Mouse (Mus musculus) heart, embryonic 12.5 days (tissue): ENCODE results near the gene Acvr1. TPM values are rescaled to one million over a fixed set of nuclear protein-coding genes. Genes with fewer than 3 reads are reported as not detected.
A peak's percentile ranks its signal among the peaks of the same experiment; 100 is the strongest.

ENCODE experiments used
- ATAC-seq: fragments of 200-750 bp; cut with Nextera tagmentation; 2 replicates; pipeline ENCODE4 v1.8.0; 2017; ENCODE audit warnings: moderate TSS enrichment, moderate library complexity; ENCODE audit not compliant: insufficient number of reproducible peaks, low FRiP score
- H3K27ac ChIP-seq: fragments of 300-500 bp; sonication (generic); 2 replicates; pipeline ENCODE4 v1.5.1; 2016; ENCODE audit warnings: mild to moderate bottlenecking, moderate library complexity; ENCODE audit not compliant: poor library complexity, severe bottlenecking
- H3K27me3 ChIP-seq: fragments of 300-500 bp; sonication (generic); replicated peaks from 2 replicates; pipeline ENCODE4 v1.6.1; 2016; ENCODE audit warnings: mild to moderate bottlenecking, moderate library complexity
- H3K36me3 ChIP-seq: fragments of 300-500 bp; sonication (generic); 2 replicates; pipeline ENCODE4 v1.6.1; 2016; ENCODE audit warnings: mild to moderate bottlenecking, moderate library complexity
- H3K4me1 ChIP-seq: fragments of 300-500 bp; sonication (generic); replicated peaks from 2 replicates; pipeline ENCODE4 v1.6.1; 2016; ENCODE audit warnings: mild to moderate bottlenecking
- H3K4me2 ChIP-seq: fragments of 300-500 bp; sonication (generic); 2 replicates; pipeline ENCODE4 v1.6.1; 2016; ENCODE audit warnings: mild to moderate bottlenecking, moderate library complexity
- H3K4me3 ChIP-seq: fragments of 300-500 bp; sonication (generic); 2 replicates; pipeline ENCODE4 v1.5.1; 2016; ENCODE audit warnings: mild to moderate bottlenecking
- H3K9ac ChIP-seq: fragments of 300-500 bp; sonication (generic); 2 replicates; pipeline ENCODE4 v1.6.1; 2016; ENCODE audit warnings: mild to moderate bottlenecking, moderate library complexity
- H3K9me3 ChIP-seq: fragments of 300-500 bp; sonication (generic); replicated peaks from 2 replicates; pipeline ENCODE4 v1.6.1; 2016; ENCODE audit warnings: mild to moderate bottlenecking, moderate library complexity
- WGBS: fragments of 180-500 bp; shearing (Covaris S2); methylation state at CpG from one replicate; pipeline ENCODE4 v1.1.7; 2016; 5-methylcytosine and 5-hydroxymethylcytosine counted together
- polyA plus RNA-seq: library from polyadenylated mRNA; unstranded; fragments of >200 nt; fragmentation: Nextera tagmentation; extraction: Ambion mirVana; gene quantifications from 2 replicates; pipeline ENCODE4 v1.2.1, GENCODE M21; 2016

The Acvr1 gene
- polyA plus RNA-seq, 1 experiment from 2014 or later: 11.6 TPM

GRCm38 (mm10) chr2:58521621-58522020 lies 45.3 kb downstream of the Acvr1 start:
- H3K9ac ChIP-seq: no peak overlapping the region
- peaks cover 77% of the 10 kb centered on the region for H3K4me1 ChIP-seq
- H3K4me2 ChIP-seq: no peak overlapping the region
- H3K27ac ChIP-seq: peak overlapping the region; percentile 1; the same call in 1 of the 2 replicates
- 80% methylated on average over 6 of the region's 6 CpGs for WGBS
- ATAC-seq: no peak
- H3K4me3 ChIP-seq: no peak overlapping the region
- H3K36me3 ChIP-seq: no peaks in the 10 kb centered on the region
- no peaks in the 10 kb centered on the region for H3K9me3 ChIP-seq
- no peaks in the 10 kb centered on the region for H3K27me3 ChIP-seq

GRCm38 (mm10) chr2:58520727-58521126 lies 46.2 kb downstream of the Acvr1 start:
- no peaks in the 10 kb centered on the region for H3K9me3 ChIP-seq
- no peak for ATAC-seq
- 0 out of 2 replicates have a peak overlapping the region, but pooled peaks have one; percentile 1 for H3K27ac ChIP-seq

GRCm38 (mm10) chr2:58518517-58518916 lies 48.4 kb downstream of the Acvr1 start:
- H3K4me3 ChIP-seq: no peak overlapping the region
- H3K4me2 ChIP-seq: no peak overlapping the region
- peaks cover 87% of the 10 kb centered on the region for H3K4me1 ChIP-seq
- H3K27me3 ChIP-seq: no peaks in the 10 kb centered on the region
- H3K9me3 ChIP-seq: no peaks in the 10 kb centered on the region
- no peak overlapping the region for H3K9ac ChIP-seq
- WGBS: 80% methylated on average over 1 of the region's 1 CpGs
- no peak for ATAC-seq
- H3K36me3 ChIP-seq: peaks cover 8% of the 10 kb centered on the region
- no peak overlapping the region; the same call in 1 of the 2 replicates for H3K27ac ChIP-seq

More at GRCm38 (mm10) chr2:58520727-58521126, 46.2 kb downstream of the Acvr1 start:
- Histone ChIP-seq H3K36me3 (no peaks in the 10 kb centered on the region), H3K9ac (no peak overlapping the region), H3K4me3 (no peak overlapping the region), H3K4me2 (no peak overlapping the region), H3K27me3 (no peaks in the 10 kb centered on the region), H3K4me1 (peaks cover 84% of the 10 kb centered on the region)
- WGBS: 39% methylated on average over 9 of the region's 9 CpGs

GRCm38 (mm10) chr2:58516920-58517319 lies 50.0 kb downstream of the Acvr1 start:
- 41% methylated on average over 6 of the region's 6 CpGs for WGBS
- H3K4me1 ChIP-seq: peaks cover 81% of the 10 kb centered on the region
- ATAC-seq: no peak

GRCm38 (mm10) chr2:58516000-58516399 lies 51.0 kb downstream of the Acvr1 start:
- no peaks in the 10 kb centered on the region for H3K27me3 ChIP-seq
- no peaks in the 10 kb centered on the region for H3K9me3 ChIP-seq
- 7% methylated on average over 15 of the region's 15 CpGs for WGBS
- peak overlapping the region; percentile 86 for H3K27ac ChIP-seq
- peak overlapping the region; percentile 60 for H3K4me2 ChIP-seq
- peaks cover 8% of the 10 kb centered on the region for H3K36me3 ChIP-seq
- peak; percentile 62; the same call in 1 of the 2 replicates for ATAC-seq
- peaks cover 79% of the 10 kb centered on the region for H3K4me1 ChIP-seq
- H3K4me3 ChIP-seq: peak overlapping the region; percentile 28
- peak overlapping the region; percentile 36; the same call in 1 of the 2 replicates for H3K9ac ChIP-seq

More at GRCm38 (mm10) chr2:58516920-58517319, 50.0 kb downstream of the Acvr1 start:
- Histone ChIP-seq H3K27me3 (no peaks in the 10 kb centered on the region), H3K4me3 (no peak overlapping the region), H3K9ac (no peak overlapping the region), H3K9me3 (no peaks in the 10 kb centered on the region), H3K36me3 (peaks cover 8% of the 10 kb centered on the region), H3K4me2 (no peak overlapping the region; the same call in 1 of the 2 replicates), H3K27ac (peak overlapping the region; percentile 86)

- Histone ChIP-seq H3K27ac (no peak overlapping the region), H3K4me2 (peak overlapping the region; percentile 24), H3K36me3 (peaks cover 8% of the 10 kb centered on the region), H3K9ac (no peak overlapping the region), H3K9me3 (no peaks in the 10 kb centered on the region), H3K27me3 (no peaks in the 10 kb centered on the region), H3K4me1 (peaks cover 79% of the 10 kb centered on the region), H3K4me3 (no peak overlapping the region)
- ATAC-seq: no peak
- WGBS: 82% methylated on average over 11 of the region's 11 CpGs
Measured at GRCm38 (mm10) chr2:58514489-58514888, 52.5 kb downstream of the Acvr1 start.

GRCm38 (mm10) chr2:58513212-58513611 lies 53.7 kb downstream of the Acvr1 start:
- Histone ChIP-seq H3K4me3 (no peak overlapping the region), H3K4me2 (0 out of 2 replicates have a peak overlapping the region, but pooled peaks have one; percentile 6), H3K9me3 (no peaks in the 10 kb centered on the region), H3K27ac (0 out of 2 replicates have a peak overlapping the region, but pooled peaks have one; percentile 4), H3K4me1 (peaks cover 84% of the 10 kb centered on the region), H3K27me3 (no peaks in the 10 kb centered on the region), H3K36me3 (peaks cover 8% of the 10 kb centered on the region), H3K9ac (no peak overlapping the region)
- ATAC-seq: no peak
- WGBS: 27% methylated on average over 3 of the region's 3 CpGs

GRCm38 (mm10) chr2:58510192-58510591 lies 56.8 kb downstream of the Acvr1 start:
- Histone ChIP-seq H3K4me2 (peak overlapping the region; percentile 53; the same call in 1 of the 2 replicates), H3K4me1 (peaks cover 80% of the 10 kb centered on the region), H3K27ac (peak overlapping the region; percentile 65), H3K9me3 (no peaks in the 10 kb centered on the region), H3K9ac (no peak overlapping the region), H3K36me3 (peaks cover 8% of the 10 kb centered on the region), H3K4me3 (no peak overlapping the region), H3K27me3 (no peaks in the 10 kb centered on the region)
- ATAC-seq: no peak
- 47% methylated on average over 8 of the region's 8 CpGs for WGBS

GRCm38 (mm10) chr2:58505306-58506090 lies 61.5 kb downstream of the Acvr1 start:
- peaks cover 52% of the 10 kb centered on the region for H3K4me1 ChIP-seq
- peak overlapping the region; percentile 38 for H3K27ac ChIP-seq
- ATAC-seq: no peak; the same call in 1 of the 2 replicates

GRCm38 (mm10) chr2:58496647-58497410 lies 70.1 kb downstream of the Acvr1 start:
- Histone ChIP-seq H3K4me2 (peak overlapping the region; percentile 9; the same call in 1 of the 2 replicates), H3K27me3 (no peaks in the 10 kb centered on the region), H3K27ac (no peak overlapping the region; the same call in 1 of the 2 replicates), H3K4me1 (peaks cover 22% of the 10 kb centered on the region), H3K4me3 (no peak overlapping the region), H3K9ac (no peak overlapping the region), H3K9me3 (no peaks in the 10 kb centered on the region), H3K36me3 (peaks cover 16% of the 10 kb centered on the region)
- ATAC-seq: peak; percentile 68; the same call in 1 of the 2 replicates
- WGBS: 43% methylated on average over 8 of the region's 8 CpGs

More at GRCm38 (mm10) chr2:58505306-58506090, 61.5 kb downstream of the Acvr1 start:
- no peak overlapping the region for H3K4me3 ChIP-seq
- no peak overlapping the region for H3K4me2 ChIP-seq
- 0 out of 2 replicates have a peak, but pooled peaks cover 2% of the 10 kb centered on the region for H3K36me3 ChIP-seq
- H3K27me3 ChIP-seq: no peaks in the 10 kb centered on the region
- no peaks in the 10 kb centered on the region for H3K9me3 ChIP-seq
- 72% methylated on average over 9 of the region's 9 CpGs for WGBS
- H3K9ac ChIP-seq: no peak overlapping the region

GRCm38 (mm10) chr2:58495271-58495670 lies 71.7 kb downstream of the Acvr1 start:
- H3K4me2 ChIP-seq: no peak overlapping the region
- peaks cover 14% of the 10 kb centered on the region for H3K36me3 ChIP-seq
- ATAC-seq: no peak
- no peaks in the 10 kb centered on the region for H3K9me3 ChIP-seq
- no peak overlapping the region for H3K27ac ChIP-seq
- WGBS: 62% methylated on average over 3 of the region's 3 CpGs
- no peak overlapping the region for H3K9ac ChIP-seq
- no peaks in the 10 kb centered on the region for H3K27me3 ChIP-seq
- H3K4me1 ChIP-seq: peaks cover 22% of the 10 kb centered on the region
- H3K4me3 ChIP-seq: no peak overlapping the region
